Mouse (Mus musculus) brain, embryonic 14.5 days (tissue): ENCODE results near the gene Suz12. TPM values are rescaled to one million over a fixed set of nuclear protein-coding genes. Genes with fewer than 3 reads are reported as not detected.

ENCODE experiments used
- DNase-seq: peaks from one replicate; pipeline ENCODE4 v3.0.0-alpha.2; 2011; ENCODE audit warnings: low read depth
- CTCF ChIP-seq: fragments of 200-500 bp; IDR thresholded peaks from 2 replicates; pipeline ENCODE4 v1.5.1; 2012; ENCODE audit warnings: inconsistent platforms, mild to moderate bottlenecking, moderate library complexity, borderline replicate concordance; ENCODE audit not compliant: insufficient read depth, insufficient read length; ENCODE audit errors: extremely low read depth
- POLR2A ChIP-seq: fragments of 200-500 bp; IDR thresholded peaks from 2 replicates; pipeline ENCODE4 v1.6.1; 2012; ENCODE audit warnings: mild to moderate bottlenecking, inconsistent platforms, borderline replicate concordance; ENCODE audit not compliant: poor library complexity, insufficient read depth, insufficient read length, severe bottlenecking; ENCODE audit errors: extremely low read depth
- polyA plus RNA-seq: library from polyadenylated mRNA; depleted of rRNA; stranded (reverse); fragments of >200 nt; gene quantifications from 2 replicates; pipeline ENCODE4 v1.2.3, GENCODE M21; 2012; rRNA removed

Suz12 gene
- polyA plus RNA-seq, result 33.2 and 33.7 TPM in 2 replicates

- DNase-seq, result peak; percentile 99
- TF ChIP-seq CTCF (no peak), POLR2A (peak; percentile 78; the same call in 1 of the 2 replicates)
These were observed at the start of gene Suz12 for GRCm38 (mm10) chr11:79992592-79993355. Suz12 (plus strand) TSS chr11:79993106.

- no peak for TF ChIP-seq CTCF
- no peak for TF ChIP-seq POLR2A
- no peak for DNase-seq
These were observed 49.8 kb upstream of the Suz12 start for GRCm38 (mm10) chr11:79943136-79943535.

GRCm38 (mm10) chr11:79943601-79944000 is 49.3 kb upstream of the Suz12 start:
- TF ChIP-seq CTCF (no peak), POLR2A (no peak)
- no peak for DNase-seq

GRCm38 (mm10) chr11:79947265-79947664 is 45.6 kb upstream of the Suz12 start:
- no peak for DNase-seq
- TF ChIP-seq CTCF (no peak), POLR2A (no peak)

- TF ChIP-seq POLR2A (no peak), CTCF (no peak)
- DNase-seq, result no peak
These were observed 31.4 kb upstream of the Suz12 start for GRCm38 (mm10) chr11:79961346-79962124.

DNA sequence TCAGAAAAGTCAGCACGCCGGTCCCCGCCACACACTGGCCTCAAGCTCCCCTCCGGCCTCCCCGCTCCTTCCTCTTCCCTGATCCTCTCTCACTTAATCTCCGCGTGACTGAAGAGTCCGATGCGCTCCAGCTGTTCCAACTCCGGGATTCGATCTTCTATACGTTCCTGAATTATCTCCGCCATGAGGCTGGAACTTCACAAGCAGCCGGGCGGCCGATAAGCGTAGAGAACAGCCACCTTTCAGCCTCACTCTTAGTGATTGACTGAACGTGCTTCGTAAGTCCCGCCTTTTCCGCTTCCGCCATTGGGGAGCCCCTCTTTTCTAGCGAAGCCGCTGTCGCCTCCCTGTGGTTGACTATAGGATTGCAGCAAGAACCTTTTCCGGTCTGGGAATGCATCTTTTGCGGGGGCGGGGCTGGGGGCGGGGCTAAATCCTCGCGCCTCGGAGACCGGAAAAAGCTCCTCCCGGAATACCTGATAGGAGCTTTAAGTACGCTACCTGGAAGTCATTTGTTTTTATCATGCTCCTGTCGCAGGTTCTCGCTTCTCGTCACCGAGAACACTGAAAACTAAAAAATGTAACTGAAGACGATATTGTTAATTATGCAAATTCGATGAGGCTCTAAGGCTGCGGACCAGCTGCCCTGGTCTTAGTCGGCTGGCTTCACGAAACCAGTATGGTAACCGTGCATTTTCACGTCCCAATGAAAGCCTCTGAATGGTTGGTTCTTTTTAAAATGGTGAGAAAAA is 30.6 kb upstream of the Suz12 start, which contains the start of gene Utp6:
Gene Utp6, minus strand, starts transcription at position 266 of the 752 bp plus-strand sequence.
- peak; percentile 99 for DNase-seq
- TF ChIP-seq POLR2A (peak; percentile 45; the same call in 1 of the 2 replicates), CTCF (peak; percentile 83)

DNA sequence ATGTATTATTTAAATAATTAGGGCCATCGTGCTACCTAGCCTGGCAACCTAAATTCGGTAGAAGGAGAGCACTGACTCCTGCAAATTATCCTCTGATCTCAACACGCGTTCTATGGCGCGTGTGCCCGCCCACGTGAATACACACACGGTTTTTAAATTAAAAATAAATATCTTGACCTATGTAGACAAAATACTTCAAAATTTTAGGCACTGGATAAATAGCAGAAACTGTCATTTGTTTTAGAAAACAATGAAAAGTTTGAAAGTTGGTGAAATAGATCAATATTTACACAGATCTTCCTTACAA is 30.1 kb upstream of the Suz12 start:
- TF ChIP-seq POLR2A, result no peak
- no peak for TF ChIP-seq CTCF
- DNase-seq, result no peak

DNA sequence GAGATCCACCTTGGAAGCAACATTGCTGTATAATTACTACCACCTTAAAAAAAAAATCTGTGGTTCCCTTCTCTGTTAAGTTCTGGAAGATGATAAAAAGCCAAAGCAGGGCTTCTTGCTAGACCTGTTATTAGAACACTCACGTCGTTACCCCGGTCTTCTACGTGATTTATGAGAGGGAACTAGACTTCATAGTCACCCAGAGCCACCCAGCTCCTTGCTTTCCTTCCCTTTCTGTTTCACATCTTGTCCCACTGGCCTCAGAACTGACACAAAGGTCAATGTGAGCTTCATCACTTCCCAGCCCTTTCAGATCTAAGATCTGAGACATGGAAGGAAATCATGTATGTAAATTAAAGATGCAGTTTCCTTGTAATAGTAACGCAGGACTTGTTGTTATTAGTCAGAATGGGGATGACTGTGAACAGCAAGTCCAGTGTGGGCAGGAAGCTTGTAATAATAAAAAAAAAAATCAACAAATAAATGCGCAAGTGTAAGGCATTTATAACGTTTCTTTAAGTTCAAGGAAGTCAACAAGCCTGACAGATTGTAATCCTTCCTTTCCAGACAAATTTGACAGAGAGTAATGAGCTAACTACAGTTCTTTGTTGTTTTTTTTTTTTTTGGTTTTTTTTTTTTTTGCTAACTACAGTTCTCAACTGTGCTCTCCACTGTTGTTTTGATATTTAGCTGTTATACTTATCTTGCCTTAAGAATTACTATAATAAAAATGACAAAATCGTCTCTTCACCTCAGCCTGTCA is 29.5 kb upstream of the Suz12 start:
- DNase-seq, result no peak
- TF ChIP-seq POLR2A, result no peak
- no peak for TF ChIP-seq CTCF

GRCm38 (mm10) chr11:79965896-79966295 is 27.0 kb upstream of the Suz12 start:
- TF ChIP-seq CTCF (no peak), POLR2A (no peak)
- peak; percentile 91 for DNase-seq

DNA sequence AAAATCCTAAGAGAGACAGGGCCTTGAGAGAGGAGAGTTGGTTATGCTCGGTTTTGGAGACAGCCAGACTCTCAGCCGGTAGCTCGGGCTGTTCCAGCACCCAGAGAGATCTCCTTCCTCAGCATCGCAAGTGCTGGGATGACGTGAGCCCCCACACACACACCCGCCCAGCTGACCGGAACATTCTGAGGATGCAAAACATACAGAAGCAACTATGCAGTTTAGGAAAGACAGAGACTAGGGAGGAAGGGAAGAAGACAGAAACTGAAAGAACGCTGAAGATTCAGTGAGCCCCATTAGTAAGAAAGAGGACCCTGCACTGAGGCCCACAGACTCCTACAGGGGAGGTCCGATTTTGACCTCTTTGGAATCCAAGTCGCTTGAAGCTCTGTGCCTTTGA is 25.2 kb upstream of the Suz12 start:
- DNase-seq, result no peak
- TF ChIP-seq POLR2A (no peak), CTCF (no peak)
